Mouse (Mus musculus) myocyte (in vitro differentiated cells): ENCODE measurements around the gene Prmt9. TPM values are rescaled to one million over a fixed set of nuclear protein-coding genes. Genes with fewer than 3 reads are reported as not detected.
A peak's percentile ranks its signal among the peaks of the same experiment; 100 is the strongest.

Experiments used
- H3K27me3 ChIP-seq: one replicate; pipeline ENCODE4 v1.6.1; 2011; ENCODE audit not compliant: control insufficient read depth, insufficient read depth, insufficient read length
- H3K36me3 ChIP-seq: one replicate; pipeline ENCODE4 v1.6.1; 2011; ENCODE audit not compliant: control insufficient read depth, insufficient read depth
- H3K4me2 ChIP-seq: one replicate; pipeline ENCODE4 v1.6.1; 2011; ENCODE audit warnings: low read depth, control low read depth
- H3K4me3 ChIP-seq: one replicate; pipeline ENCODE4 v1.5.1; 2011; ENCODE audit warnings: mild to moderate bottlenecking, control low read depth, moderate library complexity
- H3K79me2 ChIP-seq: one replicate; pipeline ENCODE4 v1.6.1; 2011; ENCODE audit not compliant: control insufficient read depth, insufficient read depth
- H3ac ChIP-seq: one replicate; pipeline ENCODE4 v1.6.1; 2011; ENCODE audit not compliant: control insufficient read depth, insufficient read length
- CEBPB ChIP-seq: IDR thresholded peaks from 2 replicates; pipeline ENCODE4 v1.6.1; 2011; ENCODE audit warnings: mild to moderate bottlenecking, moderate library complexity; ENCODE audit not compliant: poor library complexity, insufficient read depth, severe bottlenecking
- E2F4 ChIP-seq: IDR thresholded peaks from one replicate; pipeline ENCODE4 v1.6.1; 2011; ENCODE audit warnings: mild to moderate bottlenecking, control low read depth, moderate library complexity; ENCODE audit not compliant: insufficient read depth
- MAX ChIP-seq: IDR thresholded peaks from one replicate; pipeline ENCODE4 v1.6.1; 2011; ENCODE audit warnings: low read depth, mild to moderate bottlenecking, control low read depth
- MYOD1 ChIP-seq, 3 experiments: IDR thresholded peaks; one replicate each; pipeline ENCODE4 v1.6.1; 2011; ENCODE audit warnings: control low read depth in 2 of 3, low read depth in 2 of 3, mild to moderate bottlenecking in 2 of 3, moderate library complexity in 1 of 3; ENCODE audit not compliant: insufficient read length in 2 of 3, control insufficient read depth in 1 of 3
- MYOG ChIP-seq, 3 experiments: IDR thresholded peaks; one replicate each; pipeline ENCODE4 v1.6.1; 2011; ENCODE audit warnings: control low read depth in 2 of 3, low read depth in 2 of 3, mild to moderate bottlenecking in 2 of 3; ENCODE audit not compliant: insufficient read length in 2 of 3, control insufficient read depth in 1 of 3, insufficient read depth in 1 of 3
- POLR2A ChIP-seq: IDR thresholded peaks from one replicate; pipeline ENCODE4 v1.6.1; 2011; ENCODE audit warnings: low read depth, mild to moderate bottlenecking, control low read depth, moderate library complexity; ENCODE audit not compliant: insufficient read length
- POLR2AphosphoS2 ChIP-seq: IDR thresholded peaks from one replicate; pipeline ENCODE4 v1.6.1; 2011; ENCODE audit warnings: low read depth, control low read depth; ENCODE audit not compliant: insufficient read length
- REST ChIP-seq: IDR thresholded peaks from one replicate; pipeline ENCODE4 v1.6.1; 2011; ENCODE audit warnings: mild to moderate bottlenecking, control low read depth, moderate library complexity; ENCODE audit not compliant: insufficient read depth, insufficient read length
- SRF ChIP-seq: IDR thresholded peaks from one replicate; pipeline ENCODE4 v1.6.1; 2011; ENCODE audit warnings: low read depth; ENCODE audit not compliant: control insufficient read depth, insufficient read length
- TCF12 ChIP-seq: IDR thresholded peaks from one replicate; pipeline ENCODE4 v1.6.1; 2011; ENCODE audit warnings: mild to moderate bottlenecking, control low read depth; ENCODE audit not compliant: poor library complexity, insufficient read depth, severe bottlenecking
- TCF3 ChIP-seq: IDR thresholded peaks from one replicate; pipeline ENCODE4 v1.6.1; 2011; ENCODE audit warnings: low read depth, control low read depth; ENCODE audit not compliant: insufficient read length
- USF1 ChIP-seq: IDR thresholded peaks from one replicate; pipeline ENCODE4 v1.6.1; 2011; ENCODE audit warnings: low read depth, mild to moderate bottlenecking, control low read depth, moderate library complexity
- polyA plus RNA-seq: library from polyadenylated mRNA; unstranded; fragments of >200 nt; fragmentation: generic; extraction: Trizol; gene quantifications from one replicate; pipeline ENCODE4 v1.2.1, GENCODE M21; 2012; ENCODE audit warnings: missing spikeins

The Prmt9 gene
- polyA plus RNA-seq, 1 experiment: 7.3 TPM

DNA sequence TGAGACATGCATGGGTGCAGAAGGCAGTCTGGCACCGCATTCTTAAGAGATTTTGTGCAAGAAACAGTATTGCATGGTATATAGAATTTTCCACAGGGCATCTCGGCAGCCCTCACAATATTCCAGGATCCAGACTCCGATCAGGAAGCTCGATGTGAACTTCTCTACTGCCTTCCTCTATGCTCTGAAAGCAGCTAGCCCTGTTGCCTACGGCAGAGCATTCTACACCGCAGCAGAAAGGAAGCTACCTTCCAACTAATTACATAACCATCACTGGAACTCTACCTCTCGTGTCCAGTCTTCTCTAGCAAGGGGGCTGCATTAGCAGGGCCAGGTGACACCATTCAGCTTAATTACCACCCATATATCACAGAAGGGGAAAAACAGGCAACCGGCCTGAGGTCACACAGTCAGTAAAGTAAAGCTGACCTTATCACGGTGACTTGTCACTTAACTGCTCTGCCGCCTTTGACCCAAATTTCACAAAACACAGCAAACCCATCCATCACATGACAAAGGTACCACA, 41.6 kb upstream of the Prmt9 start:
- H3K36me3 ChIP-seq: no peaks in the 10 kb centered on the region
- H3ac ChIP-seq: no peak overlapping the region
- H3K4me3 ChIP-seq: no peak overlapping the region
- peaks cover 72% of the 10 kb centered on the region for H3K79me2 ChIP-seq
- H3K4me2 ChIP-seq: no peak overlapping the region
- H3K27me3 ChIP-seq: no peaks in the 10 kb centered on the region
- TF ChIP-seq SRF: no peak
- TF ChIP-seq USF1: no peak
- no peak for TF ChIP-seq CEBPB
- TF ChIP-seq POLR2AphosphoS2: no peak
- TF ChIP-seq MYOG (IDR thresholded peaks at IDR 0.05; ENCODE audit: control insufficient read depth in 1 of 3, insufficient read depth in 1 of 3, insufficient read length in 2 of 3, low read depth in 2 of 3): no peak
- no peak for TF ChIP-seq MYOD1 (IDR thresholded peaks at IDR 0.05; ENCODE audit: control insufficient read depth in 1 of 3, insufficient read length in 2 of 3, low read depth in 2 of 3)
- no peak for TF ChIP-seq MAX
- no peak for TF ChIP-seq REST

DNA sequence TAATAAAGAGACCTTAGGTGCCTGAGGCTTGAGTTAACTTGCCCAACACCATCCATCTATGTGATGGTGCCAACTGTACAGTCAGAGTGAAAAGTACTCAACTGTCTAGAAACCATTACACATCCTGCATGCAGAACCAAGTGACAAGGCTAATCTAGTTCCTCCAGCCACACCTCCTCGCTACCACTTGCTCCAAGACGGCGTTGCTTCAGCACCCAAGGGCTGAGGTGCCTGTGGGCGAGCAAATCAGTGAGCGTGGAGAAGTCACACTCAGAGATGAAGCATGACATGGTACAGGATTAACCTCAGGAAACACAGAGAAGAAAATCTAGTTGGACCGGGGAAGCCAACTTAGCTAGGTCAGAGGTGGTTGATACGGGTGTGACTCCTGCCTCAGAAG, 40.2 kb upstream of the Prmt9 start:
- H3ac ChIP-seq: no peak overlapping the region
- TF ChIP-seq POLR2AphosphoS2 (no peak), REST (no peak), MAX (no peak), MYOD1 (IDR thresholded peaks at IDR 0.05; ENCODE audit: control insufficient read depth in 1 of 3, insufficient read length in 2 of 3, low read depth in 2 of 3) (no peak), POLR2A (no peak), TCF12 (no peak), E2F4 (no peak), MYOG (IDR thresholded peaks at IDR 0.05; ENCODE audit: control insufficient read depth in 1 of 3, insufficient read depth in 1 of 3, insufficient read length in 2 of 3, low read depth in 2 of 3) (no peak), TCF3 (no peak), SRF (no peak), USF1 (no peak), CEBPB (no peak)
- H3K27me3 ChIP-seq: no peaks in the 10 kb centered on the region
- H3K79me2 ChIP-seq: peaks cover 82% of the 10 kb centered on the region
- no peaks in the 10 kb centered on the region for H3K36me3 ChIP-seq
- no peak overlapping the region for H3K4me2 ChIP-seq
- no peak overlapping the region for H3K4me3 ChIP-seq

DNA sequence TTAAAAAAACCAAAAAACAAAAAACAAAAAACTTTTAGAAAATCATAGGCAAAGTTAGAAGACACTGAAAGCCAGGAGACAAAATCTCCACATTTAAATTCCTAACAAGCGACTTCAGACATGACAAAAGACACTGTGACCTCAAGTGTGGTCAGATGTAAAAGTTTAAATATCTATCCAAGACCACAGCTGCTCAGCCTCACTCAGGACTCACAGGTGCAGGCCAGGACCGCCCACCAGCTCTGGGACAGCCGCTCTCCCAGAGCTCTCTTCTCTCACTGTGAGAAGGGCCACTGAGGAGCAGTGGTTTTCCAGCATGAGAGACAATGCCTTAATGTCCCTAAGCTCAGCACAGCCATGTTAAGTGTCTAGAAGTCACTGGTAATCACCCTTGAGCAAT, 38.8 kb upstream of the Prmt9 start:
- Histone ChIP-seq H3ac (no peak overlapping the region), H3K79me2 (peaks cover 85% of the 10 kb centered on the region), H3K4me3 (no peak overlapping the region), H3K36me3 (no peaks in the 10 kb centered on the region), H3K4me2 (peak overlapping the region; percentile 27), H3K27me3 (no peaks in the 10 kb centered on the region)
- no peak for TF ChIP-seq POLR2A
- TF ChIP-seq MYOD1 (IDR thresholded peaks at IDR 0.05; ENCODE audit: control insufficient read depth in 1 of 3, insufficient read length in 2 of 3, low read depth in 2 of 3): peak in 2 of 3 experiments; percentile 59 to 67
- TF ChIP-seq TCF3: no peak
- peak; percentile 42 to 73 (median 44) for TF ChIP-seq MYOG (IDR thresholded peaks at IDR 0.05; ENCODE audit: control insufficient read depth in 1 of 3, insufficient read depth in 1 of 3, insufficient read length in 2 of 3, low read depth in 2 of 3)

DNA sequence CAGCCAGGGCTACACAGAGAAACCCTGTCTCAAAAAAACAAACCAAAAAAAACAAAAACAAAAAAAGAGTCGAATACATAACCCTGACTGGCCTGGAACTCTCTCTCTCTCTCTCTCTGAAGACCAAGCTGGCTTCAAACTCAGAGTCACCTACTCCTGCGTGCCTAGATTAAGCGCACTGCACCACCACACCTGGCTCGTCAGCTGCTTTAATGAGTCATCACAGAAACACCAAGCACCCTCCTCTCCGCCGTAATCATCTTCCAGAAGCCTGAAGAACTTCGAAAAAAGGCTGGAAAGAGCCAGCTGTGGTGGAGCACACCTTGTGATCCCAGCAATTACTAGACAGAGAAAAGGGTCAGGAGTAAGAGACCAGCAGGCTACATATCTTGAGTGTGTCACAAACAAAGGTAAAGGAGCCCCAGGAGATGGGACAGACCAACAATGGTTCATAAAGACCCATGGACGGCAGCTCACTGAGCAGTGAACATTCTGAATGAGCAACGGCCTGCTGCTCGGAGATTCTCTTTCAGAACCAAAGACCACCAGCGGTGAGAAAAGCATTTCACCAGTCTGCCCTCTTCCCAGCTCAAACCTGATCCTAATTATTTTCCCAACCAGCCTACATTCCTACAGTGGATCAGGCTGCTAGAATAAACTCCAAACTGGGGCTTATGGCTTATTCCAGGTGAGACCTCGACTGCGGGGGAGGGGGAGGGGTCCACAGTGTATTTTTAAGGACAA, 37.3 kb upstream of the Prmt9 start:
- no peak overlapping the region for H3K4me3 ChIP-seq
- TF ChIP-seq MYOD1 (IDR thresholded peaks at IDR 0.05; ENCODE audit: control insufficient read depth in 1 of 3, insufficient read length in 2 of 3, low read depth in 2 of 3) (peak in 1 of 3 experiments; percentile 16), POLR2AphosphoS2 (no peak), POLR2A (no peak), MAX (no peak)
- peaks cover 87% of the 10 kb centered on the region for H3K79me2 ChIP-seq
- H3K36me3 ChIP-seq: no peaks in the 10 kb centered on the region
- H3ac ChIP-seq: no peak overlapping the region
- no peak overlapping the region for H3K4me2 ChIP-seq
- no peaks in the 10 kb centered on the region for H3K27me3 ChIP-seq

DNA sequence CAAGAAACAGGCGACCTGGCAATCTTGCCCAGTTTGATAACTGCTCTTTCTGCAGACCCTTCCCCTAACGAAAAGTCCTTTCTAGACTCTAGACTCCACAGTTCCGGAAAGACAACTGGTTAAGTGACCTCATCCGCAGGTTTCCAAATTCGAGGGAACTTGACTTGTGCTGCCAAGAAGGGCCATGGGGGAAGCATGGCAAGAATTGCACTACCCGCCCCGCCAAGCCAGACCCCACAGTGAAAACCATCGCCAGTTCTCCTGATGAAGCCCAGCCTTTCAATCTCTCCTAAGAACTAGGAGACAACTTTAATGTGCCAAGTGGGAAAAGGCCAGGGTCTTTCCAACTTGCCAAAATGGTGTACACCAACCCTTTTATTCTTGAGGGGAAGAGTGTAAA, 34.0 kb upstream of the Prmt9 start:
- TF ChIP-seq TCF12: no peak
- no peak for TF ChIP-seq USF1
- TF ChIP-seq MYOG (IDR thresholded peaks at IDR 0.05; ENCODE audit: control insufficient read depth in 1 of 3, insufficient read depth in 1 of 3, insufficient read length in 2 of 3, low read depth in 2 of 3): no peak
- no peak for TF ChIP-seq MYOD1 (IDR thresholded peaks at IDR 0.05; ENCODE audit: control insufficient read depth in 1 of 3, insufficient read length in 2 of 3, low read depth in 2 of 3)
- no peak for TF ChIP-seq TCF3
- no peak for TF ChIP-seq SRF
- TF ChIP-seq POLR2A: no peak
- no peak for TF ChIP-seq CEBPB
- TF ChIP-seq E2F4: no peak
- TF ChIP-seq REST: no peak
- no peak for TF ChIP-seq POLR2AphosphoS2
- TF ChIP-seq MAX: no peak
- H3K79me2 ChIP-seq: peaks cover 71% of the 10 kb centered on the region
- H3K4me3 ChIP-seq: peak overlapping the region; percentile 90
- no peak overlapping the region for H3K4me2 ChIP-seq
- no peak overlapping the region for H3ac ChIP-seq
- no peaks in the 10 kb centered on the region for H3K27me3 ChIP-seq
- no peaks in the 10 kb centered on the region for H3K36me3 ChIP-seq
